Mouse (Mus musculus) midbrain, embryonic 12.5 days (tissue): ENCODE data around the gene Gm3417. TPM values are rescaled to one million over a fixed set of nuclear protein-coding genes. Genes with fewer than 3 reads are reported as not detected.

Experiments used
- polyA plus RNA-seq: library from polyadenylated mRNA; unstranded; fragments of >200 nt; fragmentation: Nextera tagmentation; extraction: Ambion mirVana; gene quantifications from 2 replicates; pipeline ENCODE4 v1.2.1, GENCODE M21; 2016

The Gm3417 gene
- polyA plus RNA-seq, 1 experiment from 2014 or later: 1.0 TPM

Other genes starting within 250 kb of the Gm3417 start
- 4.7 and 7.1 TPM in 2 replicates for gene Wdr27, start 35.6 kb downstream of the Gm3417 start, polyA plus RNA-seq
- gene 1600012H06Rik, start 35.6 kb downstream of the Gm3417 start, polyA plus RNA-seq: 31.4 and 33.1 TPM in 2 replicates
- 23.4 and 23.7 TPM in 2 replicates for gene Phf10, start 17.5 kb downstream of the Gm3417 start, polyA plus RNA-seq
- 14.0 and 14.8 TPM in 2 replicates for gene 9030025P20Rik, start 322 bp downstream of the Gm3417 start, polyA plus RNA-seq
- 12.3 and 14.5 TPM in 2 replicates for gene Gm3435, start 31.4 kb upstream of the Gm3417 start, polyA plus RNA-seq
- gene Ermard, start 62.4 kb upstream of the Gm3417 start, polyA plus RNA-seq: 111 and 115 TPM in 2 replicates
- not detected in 2 replicates for gene Tcte3, start 62.7 kb upstream of the Gm3417 start, polyA plus RNA-seq
- 6.4 and 6.5 TPM in 2 replicates for gene Gm3448, start 62.7 kb upstream of the Gm3417 start, polyA plus RNA-seq